Mouse (Mus musculus) embryonic facial prominence, embryonic 13.5 days (tissue): ENCODE data around the gene Arfgef3. TPM values are rescaled to one million over a fixed set of nuclear protein-coding genes. Genes with fewer than 3 reads are reported as not detected.

Experiments used
- ATAC-seq: fragments of 200-750 bp; cut with Nextera tagmentation; 2 replicates; pipeline ENCODE4 v1.8.0; 2017; ENCODE audit warnings: low read depth; ENCODE audit not compliant: insufficient number of reproducible peaks, insufficient read depth, low FRiP score, low TSS enrichment
- H3K27ac ChIP-seq: fragments of 300-500 bp; sonication (generic); 2 replicates; pipeline ENCODE4 v1.5.1; 2015; ENCODE audit warnings: moderate library complexity, mild to moderate bottlenecking, inconsistent platforms
- H3K27me3 ChIP-seq: fragments of 300-500 bp; sonication (generic); 2 replicates; pipeline ENCODE4 v1.6.1; 2015; ENCODE audit warnings: mild to moderate bottlenecking, inconsistent platforms
- H3K36me3 ChIP-seq: fragments of 300-500 bp; sonication (generic); 2 replicates; pipeline ENCODE4 v1.6.1; 2015; ENCODE audit warnings: mild to moderate bottlenecking, inconsistent platforms
- H3K4me1 ChIP-seq: fragments of 300-500 bp; sonication (generic); 2 replicates; pipeline ENCODE4 v1.6.1; 2015; ENCODE audit warnings: inconsistent platforms
- H3K4me2 ChIP-seq: fragments of 300-500 bp; sonication (generic); 2 replicates; pipeline ENCODE4 v1.6.1; 2015; ENCODE audit warnings: moderate library complexity, mild to moderate bottlenecking, inconsistent platforms
- H3K4me3 ChIP-seq: fragments of 300-500 bp; sonication (generic); 2 replicates; pipeline ENCODE4 v1.5.1; 2015; ENCODE audit warnings: mild to moderate bottlenecking, inconsistent platforms
- H3K9ac ChIP-seq: fragments of 300-500 bp; sonication (generic); 2 replicates; pipeline ENCODE4 v1.6.1; 2015; ENCODE audit warnings: mild to moderate bottlenecking, inconsistent platforms
- H3K9me3 ChIP-seq: fragments of 300-500 bp; sonication (generic); 2 replicates; pipeline ENCODE4 v1.6.1; 2016; ENCODE audit warnings: inconsistent platforms
- WGBS: fragments of 180-500 bp; shearing (Covaris S2); methylation state at CpG from one replicate; pipeline ENCODE4 v1.1.7; 2015; ENCODE audit warnings: mixed read lengths; 5-methylcytosine and 5-hydroxymethylcytosine counted together
- polyA plus RNA-seq: library from polyadenylated mRNA; unstranded; fragments of >200 nt; fragmentation: Nextera tagmentation; extraction: Ambion mirVana; gene quantifications from 2 replicates; pipeline ENCODE4 v1.2.1, GENCODE M21; 2015

The Arfgef3 gene
- polyA plus RNA-seq, 1 experiment from 2014 or later: 0.44 TPM

DNA sequence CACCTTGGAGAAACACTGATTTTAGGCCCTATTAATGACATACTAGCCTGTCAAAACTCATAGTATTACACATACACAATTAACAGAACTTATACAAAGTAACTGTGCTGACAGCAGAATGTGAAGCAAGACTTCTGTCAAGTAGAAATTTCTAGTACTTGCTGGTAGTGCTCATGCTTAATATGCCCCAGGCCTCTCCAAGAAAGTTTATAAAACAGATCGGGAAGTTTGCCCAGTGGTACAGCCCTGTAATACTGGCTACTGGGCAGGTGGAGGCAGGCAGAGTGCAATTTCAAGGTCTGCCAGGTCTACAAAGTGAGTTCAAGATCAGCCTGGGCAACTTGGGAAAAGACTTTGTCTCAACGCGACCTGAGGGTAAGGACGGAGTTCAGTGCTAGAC, 32.3 kb downstream of the Arfgef3 start:
- Histone ChIP-seq H3K36me3 (no peaks in the 10 kb centered on the region), H3K27me3 (no peaks in the 10 kb centered on the region), H3K4me1 (no peaks in the 10 kb centered on the region), H3K27ac (no peak overlapping the region), H3K4me2 (no peak overlapping the region), H3K4me3 (no peak overlapping the region), H3K9me3 (no peaks in the 10 kb centered on the region), H3K9ac (no peak overlapping the region)
- WGBS: 82% methylated on average over 4 of the region's 4 CpGs
- no peak for ATAC-seq

DNA sequence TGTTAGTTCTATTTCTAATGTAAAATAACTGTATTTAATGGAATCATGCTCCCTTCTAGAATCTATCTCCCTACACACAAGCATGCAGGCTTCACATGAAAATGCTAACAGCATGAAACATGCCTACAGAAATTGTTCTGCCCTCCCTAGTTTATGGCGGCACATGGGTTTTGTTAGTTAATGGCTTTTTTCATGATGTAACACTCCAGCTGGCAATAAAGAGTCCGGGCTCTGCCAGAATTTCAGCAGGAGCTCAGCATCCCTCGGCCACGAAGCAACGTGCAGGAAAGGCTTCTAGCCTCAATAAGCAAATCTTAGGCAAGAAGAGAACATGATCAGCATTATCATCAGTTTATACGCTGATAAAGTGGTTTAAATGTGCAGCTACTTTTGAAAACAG, 32.8 kb downstream of the Arfgef3 start:
- Histone ChIP-seq H3K4me1 (no peaks in the 10 kb centered on the region), H3K27ac (no peak overlapping the region), H3K9me3 (no peaks in the 10 kb centered on the region)

DNA sequence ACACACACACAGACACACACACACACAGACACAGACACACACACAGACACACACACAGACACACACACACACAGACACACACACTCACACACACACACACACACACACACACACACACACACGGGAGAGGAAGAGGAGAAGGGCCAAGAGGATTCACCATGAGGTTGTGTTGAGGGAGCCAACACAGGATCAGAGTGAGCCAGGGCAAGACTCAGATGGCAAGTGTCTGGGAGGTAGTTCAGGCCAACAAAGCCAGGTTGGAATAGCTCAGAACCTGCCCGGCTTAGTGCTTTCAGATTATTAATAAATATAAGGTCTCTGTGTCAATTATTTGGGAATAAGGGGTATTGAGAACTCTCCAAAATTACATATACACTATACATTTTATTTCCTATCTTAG, 33.9 kb downstream of the Arfgef3 start:
- no peak overlapping the region for H3K4me3 ChIP-seq
- ATAC-seq: no peak
- WGBS: 84% methylated on average over 2 of the region's 2 CpGs

More for the DNA sequence above, 32.8 kb downstream of the Arfgef3 start:
- no peak overlapping the region for H3K4me3 ChIP-seq
- no peaks in the 10 kb centered on the region for H3K36me3 ChIP-seq
- 72% methylated on average over 6 of the region's 6 CpGs for WGBS
- no peak overlapping the region for H3K4me2 ChIP-seq
- no peak overlapping the region for H3K9ac ChIP-seq
- ATAC-seq: no peak
- H3K27me3 ChIP-seq: no peaks in the 10 kb centered on the region

DNA sequence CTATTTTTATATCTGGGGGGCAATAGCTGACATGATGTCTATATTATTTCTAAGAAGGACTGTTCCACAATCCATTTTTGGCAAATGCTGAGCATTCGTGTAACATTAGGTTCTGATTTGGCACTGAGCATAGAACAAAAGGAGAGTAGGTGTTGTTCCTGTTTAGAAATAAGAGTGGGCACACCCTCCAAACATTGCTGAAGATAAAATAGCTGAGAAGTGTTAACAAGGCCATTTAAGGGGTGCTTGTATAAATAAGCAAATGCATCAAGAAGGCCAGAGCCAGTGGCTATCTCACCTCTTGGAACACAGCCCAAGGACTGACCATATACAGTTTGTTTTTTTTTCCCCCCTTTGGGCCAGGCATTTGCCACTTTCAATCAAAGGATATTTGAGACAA, 35.1 kb downstream of the Arfgef3 start:
- Histone ChIP-seq H3K9ac (no peak overlapping the region), H3K9me3 (no peaks in the 10 kb centered on the region), H3K27me3 (no peaks in the 10 kb centered on the region), H3K4me1 (no peaks in the 10 kb centered on the region), H3K4me2 (no peak overlapping the region), H3K27ac (no peak overlapping the region), H3K36me3 (no peaks in the 10 kb centered on the region), H3K4me3 (no peak overlapping the region)
- ATAC-seq: no peak
- 79% methylated on average over 1 of the region's 1 CpGs for WGBS

More for the DNA sequence above, 33.9 kb downstream of the Arfgef3 start:
- no peaks in the 10 kb centered on the region for H3K27me3 ChIP-seq
- H3K4me2 ChIP-seq: no peak overlapping the region
- no peaks in the 10 kb centered on the region for H3K4me1 ChIP-seq
- H3K9ac ChIP-seq: no peak overlapping the region
- no peaks in the 10 kb centered on the region for H3K36me3 ChIP-seq
- no peak overlapping the region for H3K27ac ChIP-seq
- H3K9me3 ChIP-seq: no peaks in the 10 kb centered on the region

DNA sequence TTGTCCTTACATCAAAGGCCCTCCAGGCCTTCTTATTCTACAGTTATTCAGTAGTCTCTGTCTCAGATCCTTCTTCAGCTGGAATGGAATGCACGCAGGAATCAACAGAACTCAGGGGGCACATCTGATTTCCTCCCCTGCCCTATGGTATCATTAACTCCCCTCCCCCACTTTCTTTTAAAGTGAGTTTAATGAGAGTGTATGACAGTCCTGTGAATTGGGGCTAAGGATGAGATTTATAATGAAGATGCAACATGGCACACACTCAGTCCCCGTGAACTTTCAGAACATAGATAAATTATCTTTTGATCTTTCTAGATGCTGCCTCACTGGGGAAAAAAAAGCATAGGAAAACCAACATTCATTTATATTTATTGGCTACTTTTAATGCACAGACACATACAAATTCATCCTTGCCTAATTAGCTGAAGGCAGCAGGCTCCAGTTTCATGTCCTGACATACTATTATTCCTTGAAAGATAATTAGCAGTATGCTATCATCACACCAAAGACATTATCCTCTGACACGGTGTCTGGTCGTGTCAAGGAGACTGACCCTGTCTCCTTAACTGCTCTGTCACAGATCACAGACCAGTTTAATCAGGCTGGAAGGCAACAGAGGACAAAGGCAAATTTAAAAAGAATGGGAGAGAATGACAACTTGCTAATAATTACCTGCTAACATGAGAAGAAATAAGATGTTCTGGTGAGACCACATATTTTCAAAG, 39.2 kb downstream of the Arfgef3 start:
- Histone ChIP-seq H3K36me3 (no peaks in the 10 kb centered on the region), H3K27me3 (no peaks in the 10 kb centered on the region), H3K27ac (no peak overlapping the region), H3K4me1 (no peaks in the 10 kb centered on the region), H3K4me3 (no peak overlapping the region), H3K9me3 (no peaks in the 10 kb centered on the region), H3K9ac (no peak overlapping the region), H3K4me2 (no peak overlapping the region)
- ATAC-seq: no peak
- 61% methylated on average over 4 of the region's 4 CpGs for WGBS

DNA sequence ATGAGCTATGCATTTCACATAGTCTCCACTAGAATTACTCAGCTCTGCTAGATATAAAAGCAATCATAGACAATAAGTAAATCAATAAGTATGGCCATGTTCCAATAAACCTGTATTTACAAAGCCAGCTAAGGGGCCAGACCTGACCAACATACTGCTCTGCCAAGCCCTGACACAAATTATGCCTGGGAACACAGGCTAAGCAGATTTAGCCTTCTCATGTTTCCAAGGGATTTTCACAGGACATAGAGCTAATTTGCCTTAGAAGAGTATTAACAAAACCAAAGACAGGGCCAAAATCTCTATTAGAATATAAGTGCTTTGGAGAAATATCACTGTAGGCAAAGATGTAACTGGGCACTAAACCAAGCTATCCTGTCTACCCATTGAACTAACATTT, 42.2 kb downstream of the Arfgef3 start:
- no peak overlapping the region for H3K4me3 ChIP-seq
- no peaks in the 10 kb centered on the region for H3K27me3 ChIP-seq
- no peaks in the 10 kb centered on the region for H3K36me3 ChIP-seq
- no peak overlapping the region for H3K27ac ChIP-seq
- H3K9me3 ChIP-seq: no peaks in the 10 kb centered on the region
- no peak overlapping the region for H3K4me2 ChIP-seq
- no peaks in the 10 kb centered on the region for H3K4me1 ChIP-seq
- H3K9ac ChIP-seq: no peak overlapping the region
- no peak for ATAC-seq

DNA sequence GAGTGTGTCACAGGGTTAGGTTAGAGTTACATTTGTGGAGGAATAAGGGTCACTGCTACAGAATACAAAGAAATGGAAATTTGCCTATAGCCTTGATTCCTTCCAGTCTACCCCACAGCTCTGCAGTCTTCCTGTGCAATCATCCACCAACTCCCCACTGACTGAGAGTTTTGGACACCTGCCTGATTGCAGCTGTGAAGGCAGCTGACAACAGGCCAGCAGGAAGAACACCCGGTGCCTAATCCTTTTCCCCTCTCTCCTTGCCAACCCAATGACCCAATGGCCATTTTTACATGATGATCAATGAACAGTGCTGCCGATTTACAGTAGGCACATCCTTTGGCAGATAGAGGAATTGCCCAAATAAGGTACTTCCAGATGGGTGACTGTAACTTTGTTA, 43.6 kb downstream of the Arfgef3 start:
- 74% methylated on average over 2 of the region's 2 CpGs for WGBS
- no peaks in the 10 kb centered on the region for H3K4me1 ChIP-seq
- ATAC-seq: no peak
- H3K27ac ChIP-seq: no peak overlapping the region
- no peak overlapping the region for H3K4me3 ChIP-seq
- no peak overlapping the region for H3K4me2 ChIP-seq
- no peaks in the 10 kb centered on the region for H3K9me3 ChIP-seq
- no peaks in the 10 kb centered on the region for H3K27me3 ChIP-seq
- H3K9ac ChIP-seq: no peak overlapping the region
- H3K36me3 ChIP-seq: no peaks in the 10 kb centered on the region

DNA sequence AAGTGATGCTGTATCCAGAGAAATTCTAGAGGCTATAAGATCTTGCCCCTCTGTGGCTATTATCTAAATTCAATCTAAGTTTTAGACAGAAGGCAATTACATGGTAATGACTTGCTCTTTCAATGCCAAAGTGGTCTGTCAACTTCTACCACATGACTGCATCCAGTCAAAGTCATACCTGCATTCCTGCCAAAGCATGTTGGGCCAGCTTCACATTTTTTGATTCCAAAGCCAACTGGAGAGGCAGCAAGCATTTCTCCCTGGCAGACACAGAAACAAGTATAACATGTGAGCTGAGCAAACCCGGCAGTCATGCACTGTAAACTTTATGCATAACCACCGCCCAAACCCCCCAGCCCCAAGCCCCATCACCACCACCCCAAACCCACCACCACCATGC, 44.6 kb downstream of the Arfgef3 start:
- H3K4me1 ChIP-seq: no peaks in the 10 kb centered on the region
- H3K9ac ChIP-seq: no peak overlapping the region
- no peak overlapping the region for H3K4me2 ChIP-seq
- H3K9me3 ChIP-seq: no peaks in the 10 kb centered on the region
- ATAC-seq: no peak
- H3K36me3 ChIP-seq: no peaks in the 10 kb centered on the region
- H3K27me3 ChIP-seq: no peaks in the 10 kb centered on the region
- no peak overlapping the region for H3K27ac ChIP-seq
- WGBS: 80% methylated on average over 2 of the region's 2 CpGs
- no peak overlapping the region for H3K4me3 ChIP-seq

DNA sequence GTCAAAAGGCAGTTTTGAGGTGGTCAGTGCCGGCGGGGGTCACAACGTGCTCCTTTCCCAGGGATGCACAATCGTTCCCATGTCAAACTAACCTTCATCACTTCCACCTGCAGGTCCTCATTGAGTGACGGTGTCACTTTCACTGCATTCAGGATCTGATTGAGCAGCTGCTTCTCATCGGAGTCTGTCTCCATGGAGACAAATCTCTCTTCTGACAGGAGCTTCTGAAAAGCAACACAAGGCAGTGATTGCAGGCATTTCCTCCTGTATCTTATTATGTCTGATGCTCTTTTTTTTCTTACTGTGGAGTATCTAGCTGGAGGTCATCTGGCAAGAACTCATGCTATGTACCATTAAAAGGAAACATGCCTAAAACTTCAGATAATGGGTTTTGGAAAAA, 47.3 kb downstream of the Arfgef3 start:
- Histone ChIP-seq H3K9ac (no peak overlapping the region), H3K9me3 (no peaks in the 10 kb centered on the region), H3K4me2 (no peak overlapping the region), H3K36me3 (no peaks in the 10 kb centered on the region), H3K27ac (no peak overlapping the region), H3K4me1 (0 out of 2 replicates have a peak, but pooled peaks cover 5% of the 10 kb centered on the region), H3K4me3 (no peak overlapping the region), H3K27me3 (no peaks in the 10 kb centered on the region)
- ATAC-seq: no peak
- 25% methylated on average over 6 of the region's 6 CpGs for WGBS

DNA sequence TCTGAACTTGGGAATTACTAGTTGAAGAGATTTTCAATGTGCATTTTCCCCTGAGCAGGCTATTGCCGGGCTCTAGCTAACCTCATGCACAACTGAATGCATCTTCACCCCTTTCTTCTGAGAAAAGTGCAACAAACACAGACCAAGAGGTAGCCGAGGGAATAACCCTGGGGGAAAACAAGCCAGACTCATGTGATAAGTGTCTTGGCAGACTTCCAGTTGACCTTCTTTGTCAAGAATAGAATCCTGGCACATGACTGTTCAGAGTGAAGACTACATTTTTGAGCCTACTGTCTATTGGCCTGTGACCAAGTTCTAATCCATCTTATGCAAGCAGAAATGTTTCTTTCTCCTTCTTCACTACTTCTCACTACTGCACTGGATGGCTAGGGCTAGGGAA, 55.5 kb downstream of the Arfgef3 start:
- H3K27me3 ChIP-seq: no peaks in the 10 kb centered on the region
- H3K4me3 ChIP-seq: no peak overlapping the region
- H3K9ac ChIP-seq: no peak overlapping the region
- ATAC-seq: no peak
- 43% methylated on average over 2 of the region's 2 CpGs for WGBS
- no peak overlapping the region for H3K27ac ChIP-seq
- H3K36me3 ChIP-seq: no peaks in the 10 kb centered on the region
- 0 out of 2 replicates have a peak, but pooled peaks cover 5% of the 10 kb centered on the region for H3K4me1 ChIP-seq
- no peak overlapping the region for H3K4me2 ChIP-seq
- no peaks in the 10 kb centered on the region for H3K9me3 ChIP-seq

DNA sequence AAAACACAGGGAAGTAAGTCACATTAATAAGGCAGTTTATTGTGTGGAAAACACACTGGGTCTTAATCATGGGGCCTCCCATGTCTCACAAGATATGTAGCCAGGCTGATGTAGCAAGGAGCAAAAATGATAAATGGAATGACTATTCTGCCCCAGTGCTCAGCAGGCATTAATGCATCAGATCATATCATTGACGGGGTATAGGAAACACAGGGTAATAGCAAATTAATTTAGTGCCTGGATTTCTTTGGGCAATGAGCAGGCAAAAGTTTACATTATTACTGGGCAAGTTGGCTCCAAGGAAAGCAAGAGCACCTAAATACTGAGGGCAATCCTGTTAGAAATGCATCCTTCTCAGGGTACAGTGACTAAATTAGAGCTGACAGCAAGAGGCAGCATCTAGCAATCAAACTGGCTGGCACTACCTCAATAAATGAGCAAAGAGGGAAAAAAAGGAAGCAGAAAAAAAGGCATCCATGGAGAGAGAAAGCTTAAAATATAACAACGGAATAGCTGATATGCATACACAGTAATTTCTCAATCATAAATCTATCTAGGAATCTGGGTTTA, 62.3 kb downstream of the Arfgef3 start:
- no peak overlapping the region for H3K9ac ChIP-seq
- no peak overlapping the region for H3K27ac ChIP-seq
- H3K9me3 ChIP-seq: no peaks in the 10 kb centered on the region
- no peak overlapping the region for H3K4me3 ChIP-seq
- H3K36me3 ChIP-seq: no peaks in the 10 kb centered on the region
- no peaks in the 10 kb centered on the region for H3K27me3 ChIP-seq
- no peaks in the 10 kb centered on the region for H3K4me1 ChIP-seq
- ATAC-seq: no peak
- H3K4me2 ChIP-seq: no peak overlapping the region
- WGBS: 84% methylated on average over 2 of the region's 2 CpGs

DNA sequence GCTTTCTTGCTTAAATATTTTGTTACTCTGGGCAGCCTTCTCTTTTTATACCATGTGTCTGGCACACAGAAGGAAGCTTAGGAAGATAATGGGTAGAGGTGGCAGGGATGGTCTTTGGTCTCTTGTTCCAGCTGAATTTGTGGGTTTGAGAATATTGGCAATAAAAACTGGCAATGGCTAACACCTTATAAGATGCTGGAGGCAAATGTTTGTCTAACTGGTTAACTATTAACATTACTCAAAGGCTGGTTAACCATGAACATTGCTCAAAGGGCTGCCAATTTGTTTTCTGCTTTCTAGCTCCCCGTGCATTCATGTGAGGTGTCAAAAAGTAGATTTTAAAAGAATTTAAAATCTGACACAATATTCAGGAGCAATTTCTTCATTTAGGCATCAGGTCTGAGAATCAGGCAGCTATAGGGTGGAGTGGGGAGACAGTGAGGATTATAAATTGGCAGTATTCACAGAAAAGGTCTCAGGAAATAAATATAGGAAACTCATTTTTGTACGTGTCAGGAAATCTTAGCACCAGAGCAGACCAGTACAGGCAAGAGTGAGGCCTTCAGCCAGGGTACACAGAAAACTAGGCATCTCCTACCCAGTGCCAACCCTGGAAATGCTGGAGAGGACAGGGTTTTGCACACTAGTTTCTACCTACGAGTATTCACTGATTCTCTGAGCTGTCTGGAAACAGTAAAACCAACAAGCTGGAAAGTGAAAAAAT, 62.9 kb downstream of the Arfgef3 start:
- Histone ChIP-seq H3K9me3 (no peaks in the 10 kb centered on the region), H3K9ac (no peak overlapping the region), H3K36me3 (no peaks in the 10 kb centered on the region), H3K4me1 (no peaks in the 10 kb centered on the region), H3K4me2 (no peak overlapping the region), H3K27me3 (no peaks in the 10 kb centered on the region), H3K27ac (no peak overlapping the region), H3K4me3 (no peak overlapping the region)
- WGBS: 78% methylated on average over 3 of the region's 3 CpGs
- ATAC-seq: no peak
